ENCODE assay signal across 11 mouse cellular contexts in the genomic region with DNA sequence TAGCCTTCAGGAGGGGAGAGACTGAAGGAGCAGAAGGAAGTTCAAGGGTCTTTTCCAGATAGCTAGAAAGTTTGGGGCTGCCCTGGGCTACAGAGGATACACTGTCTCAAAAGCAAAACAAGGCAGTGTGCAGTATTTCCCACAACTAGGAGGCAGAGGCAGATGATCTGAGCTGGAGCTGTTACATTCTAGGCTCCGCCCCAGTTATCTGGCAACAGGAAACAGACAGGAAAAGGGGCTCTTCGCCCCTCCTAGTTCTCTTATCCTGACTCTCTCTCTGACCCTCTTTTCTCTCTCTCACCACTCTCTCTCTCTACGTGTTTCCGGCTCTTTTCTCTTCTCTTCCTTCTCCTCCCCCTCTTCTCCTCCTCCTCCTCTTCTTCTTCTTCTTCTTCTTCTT. TPM values are rescaled to one million over a fixed set of nuclear protein-coding genes. Genes with fewer than 3 reads are reported as not detected.
DNase-seq lines count a peak whose midpoint lies in the region; ATAC-seq and TF ChIP-seq lines count a peak whose summit lies in the region.
"Had no signal": no experiment of that assay in that cellular context is flagged by ENCODE, and none has a peak within 500 bp of the region (broad histone marks: within the 10 kb centered on the region; RNA-seq: fewer than 3 reads in every experiment).

No protein-coding gene starts in this region.

- H3K36me3 ChIP-seq in neural tube, embryonic 12.5 days, result peaks cover 13% of the 10 kb centered on the region
- H3K36me3 ChIP-seq in neural tube, embryonic 15.5 days, result peaks cover 13% of the 10 kb centered on the region
- peaks cover 7% of the 10 kb centered on the region; the same call in 1 of the 2 replicates for H3K36me3 ChIP-seq in liver, embryonic 11.5 days (ENCODE audit: control insufficient read depth, insufficient read depth, low read length)

- H3K4me2 ChIP-seq in neural tube, embryonic 12.5 days (replicated peaks), result 0 out of 2 replicates have a peak overlapping the region, but pooled peaks have one; percentile 9
- H3K4me2 ChIP-seq in neural tube, embryonic 15.5 days, result no peak overlapping the region
- H3K4me2 ChIP-seq in liver, embryonic 11.5 days, result peak overlapping the region; percentile 28

- no peak overlapping the region for H3K27ac ChIP-seq in neural tube, embryonic 12.5 days
- no peak overlapping the region for H3K27ac ChIP-seq in neural tube, embryonic 15.5 days (replicated peaks)
- H3K27ac ChIP-seq in liver, embryonic 11.5 days (ENCODE audit: low read depth, low read length), result peak overlapping the region; percentile 52
- no peak overlapping the region for H3K27ac ChIP-seq in left cerebral cortex, adult 2 months

- peak; percentile 32 for DNase-seq in T-cell, adult 2 months (ENCODE audit: low spot score)
- no peak for DNase-seq in liver, embryonic 11.5 days (ENCODE audit: low spot score)
- no peak for DNase-seq in left cerebral cortex, adult 11 months (ENCODE audit: low spot score)
- DNase-seq in left cerebral cortex, adult 2 months (ENCODE audit: extremely low spot score in 1 of 2, low spot score in 2 of 2), result no peak
- no peak for DNase-seq in adipocyte (ENCODE audit: low spot score)
- DNase-seq: adrenal gland, postnatal 14 days; kidney, adult 9 months; lung, postnatal 10 days had no signal

- no peak overlapping the region for H3K9ac ChIP-seq in neural tube, embryonic 12.5 days
- no peak overlapping the region for H3K9ac ChIP-seq in neural tube, embryonic 15.5 days (replicated peaks)
- H3K9ac ChIP-seq in liver, embryonic 11.5 days (ENCODE audit: low read depth, low read length), result no peak overlapping the region

- TF ChIP-seq CTCF in left cerebral cortex, adult 2 months (IDR thresholded peaks at IDR 0.05), result no peak

- intact Hi-C loops in left cerebral cortex, adult 2 months (cut with DNase I), result no loop called here

- peaks cover 43% of the 10 kb centered on the region for H3K4me1 ChIP-seq in neural tube, embryonic 12.5 days
- peaks cover 46% of the 10 kb centered on the region for H3K4me1 ChIP-seq in neural tube, embryonic 15.5 days
- H3K4me1 ChIP-seq in liver, embryonic 11.5 days (replicated peaks; ENCODE audit: control insufficient read depth, insufficient read depth, low read length), result peaks cover 18% of the 10 kb centered on the region

- ATAC-seq in neural tube, embryonic 12.5 days (ENCODE audit: low FRiP score, low read depth), result no peak
- no peak for ATAC-seq in neural tube, embryonic 15.5 days (ENCODE audit: low FRiP score)
- ATAC-seq in liver, embryonic 11.5 days (replicated peaks; ENCODE audit: low FRiP score), result peak; percentile 36

- no peak overlapping the region for H3K4me3 ChIP-seq in neural tube, embryonic 12.5 days
- H3K4me3 ChIP-seq in neural tube, embryonic 15.5 days (replicated peaks), result no peak overlapping the region
- peak overlapping the region; percentile 20; the same call in 1 of the 2 replicates for H3K4me3 ChIP-seq in liver, embryonic 11.5 days (ENCODE audit: low read depth, low read length)
- no peak overlapping the region for H3K4me3 ChIP-seq in left cerebral cortex, adult 2 months

- H3K9me3 ChIP-seq in neural tube, embryonic 12.5 days, result no peaks in the 10 kb centered on the region
- H3K9me3 ChIP-seq in neural tube, embryonic 15.5 days (replicated peaks), result no peaks in the 10 kb centered on the region
- no peaks in the 10 kb centered on the region for H3K9me3 ChIP-seq in liver, embryonic 11.5 days (ENCODE audit: control insufficient read depth, low read length)

- 47% methylated on average over 4 of the region's 4 CpGs for WGBS in neural tube, embryonic 12.5 days
- WGBS in neural tube, embryonic 15.5 days, result 56% methylated on average over 4 of the region's 4 CpGs
- 18% methylated on average over 4 of the region's 4 CpGs for WGBS in liver, embryonic 11.5 days

- peaks cover 42% of the 10 kb centered on the region for H3K27me3 ChIP-seq in neural tube, embryonic 12.5 days (replicated peaks)
- H3K27me3 ChIP-seq in neural tube, embryonic 15.5 days (replicated peaks), result peaks cover 48% of the 10 kb centered on the region
- peaks cover 30% of the 10 kb centered on the region for H3K27me3 ChIP-seq in liver, embryonic 11.5 days (replicated peaks; ENCODE audit: control insufficient read depth, insufficient read depth, low read length)

RNA-seq across cellular contexts. Expression of a gene that starts 1.1 kb away (rescaled TPM):
- 23.0 and 24.7 TPM in 2 replicates for polyA plus RNA-seq in neural tube, embryonic 12.5 days (2016; fragmentation: Nextera tagmentation; extraction: Ambion mirVana)
- 20.0 and 21.1 TPM in 2 replicates for polyA plus RNA-seq in neural tube, embryonic 15.5 days (2015; fragmentation: Nextera tagmentation; extraction: Ambion mirVana)
- polyA plus RNA-seq in liver, embryonic 11.5 days (2014; fragmentation: Nextera tagmentation; extraction: Ambion mirVana), result 20.6 and 21.1 TPM in 2 replicates
- 10 to 100 TPM; 49.8 to 54.3 TPM for total RNA-seq in left cerebral cortex, adult 2 months (2021)

RNA-seq across cellular contexts. Expression of a gene that starts 4.5 kb away (rescaled TPM):
- polyA plus RNA-seq in neural tube, embryonic 12.5 days (2016; fragmentation: Nextera tagmentation; extraction: Ambion mirVana), result 0.58 and 1.1 TPM in 2 replicates
- 0.19 and 0.29 TPM in 2 replicates for polyA plus RNA-seq in neural tube, embryonic 15.5 days (2015; fragmentation: Nextera tagmentation; extraction: Ambion mirVana)
- polyA plus RNA-seq in liver, embryonic 11.5 days (2014; fragmentation: Nextera tagmentation; extraction: Ambion mirVana), result not detected in 2 replicates
- under 1 TPM; 0.30 to 0.32 TPM for total RNA-seq in left cerebral cortex, adult 2 months (2021)
- total RNA-seq: adrenal gland, postnatal 14 days; gastrocnemius, adult 8-10 months had no signal

RNA-seq across cellular contexts. Expression of a gene that starts 21.9 kb away (rescaled TPM):
- polyA plus RNA-seq in neural tube, embryonic 12.5 days (2016; fragmentation: Nextera tagmentation; extraction: Ambion mirVana), result 13.9 and 15.5 TPM in 2 replicates
- polyA plus RNA-seq in neural tube, embryonic 15.5 days (2015; fragmentation: Nextera tagmentation; extraction: Ambion mirVana), result 17.7 and 20.8 TPM in 2 replicates
- 1.9 and 2.2 TPM in 2 replicates for polyA plus RNA-seq in liver, embryonic 11.5 days (2014; fragmentation: Nextera tagmentation; extraction: Ambion mirVana)
- 10 to 100 TPM; 29.6 to 35.9 TPM for total RNA-seq in left cerebral cortex, adult 2 months (2021)

RNA-seq across cellular contexts. Expression of a gene that starts 22.9 kb away (rescaled TPM):
- 5.8 and 7.3 TPM in 2 replicates for polyA plus RNA-seq in neural tube, embryonic 12.5 days (2016; fragmentation: Nextera tagmentation; extraction: Ambion mirVana)
- polyA plus RNA-seq in neural tube, embryonic 15.5 days (2015; fragmentation: Nextera tagmentation; extraction: Ambion mirVana), result 7.8 and 12.4 TPM in 2 replicates
- polyA plus RNA-seq in liver, embryonic 11.5 days (2014; fragmentation: Nextera tagmentation; extraction: Ambion mirVana), result 0.53 and 0.97 TPM in 2 replicates
- total RNA-seq in left cerebral cortex, adult 2 months (2021), result 10 to 100 TPM; 17.0 to 18.6 TPM
- total RNA-seq: gastrocnemius, adult 8-10 months had no signal

RNA-seq across cellular contexts. Expression of a gene that starts 29.6 kb away (rescaled TPM):
- polyA plus RNA-seq in neural tube, embryonic 12.5 days (2016; fragmentation: Nextera tagmentation; extraction: Ambion mirVana), result 255 and 274 TPM in 2 replicates
- polyA plus RNA-seq in neural tube, embryonic 15.5 days (2015; fragmentation: Nextera tagmentation; extraction: Ambion mirVana), result 148 and 190 TPM in 2 replicates
- 546 and 596 TPM in 2 replicates for polyA plus RNA-seq in liver, embryonic 11.5 days (2014; fragmentation: Nextera tagmentation; extraction: Ambion mirVana)
- total RNA-seq in left cerebral cortex, adult 2 months (2021), result 100 to 1,000 TPM; 171 to 172 TPM
